Comparison of ENCODE assay signal across 8 mouse cellular contexts in the genomic region with DNA sequence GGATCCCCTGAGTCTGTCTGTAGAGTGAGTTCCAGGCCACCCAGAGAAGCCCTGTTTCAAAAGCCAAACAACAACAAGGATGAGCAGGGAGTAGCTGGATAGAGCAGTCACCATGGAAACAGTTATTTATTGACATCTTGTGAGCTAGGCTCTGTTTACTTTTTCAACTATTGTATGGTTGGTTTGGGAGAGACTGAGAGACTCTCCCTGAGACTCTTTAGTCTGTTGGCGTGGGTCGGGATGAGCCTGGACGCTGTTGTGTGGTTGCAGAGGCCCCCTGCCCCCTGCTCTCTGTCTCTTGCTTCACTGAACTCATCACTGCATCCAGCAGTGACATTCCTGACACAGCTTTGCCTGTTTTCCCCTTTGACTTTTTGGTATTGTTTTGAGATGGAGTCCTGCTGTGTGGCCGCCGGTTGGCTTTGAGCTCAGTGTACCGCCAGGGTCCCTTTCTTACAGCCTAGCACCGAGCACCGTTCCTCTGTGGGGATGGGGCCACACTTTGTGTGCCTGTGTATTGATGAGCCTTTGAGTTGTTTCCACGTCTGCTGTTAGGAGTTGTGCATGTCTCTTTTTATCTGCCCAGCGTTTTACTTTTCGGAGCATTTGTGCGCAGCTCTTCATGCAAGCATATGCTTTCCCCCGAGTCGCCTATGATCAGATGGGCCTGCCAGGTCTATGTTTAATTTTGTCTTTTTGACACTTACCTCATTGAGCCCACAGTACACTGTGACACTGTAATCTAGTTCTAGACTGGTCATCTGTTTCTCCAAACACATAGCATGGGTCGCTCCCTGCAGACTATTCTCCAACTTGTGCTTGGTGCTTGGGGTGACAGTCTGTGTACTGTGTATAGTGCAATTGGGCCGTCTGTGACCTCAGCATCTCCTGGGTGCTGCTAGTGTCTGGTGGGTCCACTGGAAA. TPM values are rescaled to one million over a fixed set of nuclear protein-coding genes. Genes with fewer than 3 reads are reported as not detected.
DNase-seq lines count a peak whose midpoint lies in the region; ATAC-seq and TF ChIP-seq lines count a peak whose summit lies in the region.

No protein-coding gene starts in this region.

- no peaks in the 10 kb centered on the region for H3K9me3 ChIP-seq in hindbrain, embryonic 14.5 days (ENCODE audit: control insufficient read depth, low read length)

- peak overlapping the region; percentile 2; the same call in 1 of the 2 replicates for H3K9ac ChIP-seq in hindbrain, embryonic 14.5 days

- 17% methylated on average over 16 of the region's 16 CpGs for WGBS in hindbrain, embryonic 14.5 days
- 93% methylated on average over 16 of the region's 16 CpGs for WGBS in thymus, adult 2 months

- H3K4me3 ChIP-seq in layer of hippocampus, adult 2 months: peak overlapping the region; percentile 26
- no peak overlapping the region for H3K4me3 ChIP-seq in hindbrain, embryonic 14.5 days (replicated peaks; ENCODE audit: low read length)
- no peak overlapping the region for H3K4me3 ChIP-seq in thymus, adult 2 months (ENCODE audit: control insufficient read depth, insufficient read depth, low read length)

- TF ChIP-seq CTCF in layer of hippocampus, adult 2 months (conservative IDR thresholded peaks at IDR 0.05): no peak
- no peak for TF ChIP-seq CTCF in thymus, adult 2 months (IDR thresholded peaks at IDR 0.05; ENCODE audit: borderline replicate concordance, control insufficient read depth, extremely low read depth, insufficient read depth, low read length, poor library complexity)

- H3K4me2 ChIP-seq in hindbrain, embryonic 14.5 days (replicated peaks): peak overlapping the region; percentile 33

- H3K4me1 ChIP-seq in hindbrain, embryonic 14.5 days (replicated peaks; ENCODE audit: control insufficient read depth, insufficient read depth, low read length): peaks cover 32% of the 10 kb centered on the region
- H3K4me1 ChIP-seq in thymus, adult 2 months (replicated peaks; ENCODE audit: control insufficient read depth, insufficient read depth, low read length): peaks cover 12% of the 10 kb centered on the region

- H3K36me3 ChIP-seq in hindbrain, embryonic 14.5 days (replicated peaks; ENCODE audit: control insufficient read depth, insufficient read depth): 0 out of 2 replicates have a peak, but pooled peaks cover 8% of the 10 kb centered on the region
- no peaks in the 10 kb centered on the region for H3K36me3 ChIP-seq in thymus, adult 2 months (ENCODE audit: control insufficient read depth, insufficient read depth, low read length)

- ATAC-seq in hindbrain, embryonic 14.5 days (ENCODE audit: low FRiP score): no peak

- peak overlapping the region; percentile 80 for H3K27ac ChIP-seq in layer of hippocampus, adult 2 months
- H3K27ac ChIP-seq in hindbrain, embryonic 14.5 days: peak overlapping the region; percentile 20; the same call in 1 of the 2 replicates
- H3K27ac ChIP-seq in thymus, adult 2 months (ENCODE audit: control insufficient read depth, insufficient read depth, low read length): no peak overlapping the region

- no peaks in the 10 kb centered on the region for H3K27me3 ChIP-seq in hindbrain, embryonic 14.5 days (ENCODE audit: control insufficient read depth, insufficient read depth, low read length)
- H3K27me3 ChIP-seq in thymus, adult 2 months (ENCODE audit: control insufficient read depth, insufficient read depth, low read length): no peaks in the 10 kb centered on the region

- peak; percentile 4 for DNase-seq in adrenal gland, postnatal 14 days
- DNase-seq in adrenal gland, adult 18-20 months (ENCODE audit: low spot score in 2 of 2): no peak
- no peak for DNase-seq in layer of hippocampus, adult 2 months (ENCODE audit: low spot score in 2 of 2)
- no peak for DNase-seq in layer of hippocampus, adult 9-11 months
- no peak for DNase-seq in hindbrain, embryonic 14.5 days (ENCODE audit: low spot score)
- peak; percentile 85 for DNase-seq in retina, postnatal 1 day
- no peak for DNase-seq in thymus, adult 2 months
- DNase-seq in spleen, adult 12 weeks (ENCODE audit: low spot score): no peak

- no peak for TF ChIP-seq POLR2A in thymus, adult 2 months (IDR thresholded peaks at IDR 0.05; ENCODE audit: control insufficient read depth, extremely low read depth, insufficient read depth, low read length, poor library complexity)

RNA-seq across cellular contexts. Expression of a gene that starts 7.9 kb away (rescaled TPM):
- 99.9 and 115 TPM in 2 replicates for total RNA-seq in adrenal gland, postnatal 14 days (2021)
- total RNA-seq in adrenal gland, adult 18-20 months (2021): 100 to 1,000 TPM in 1 of 2 experiments, 10 to 100 TPM in 1; 93.1 to 126 TPM
- 100 to 1,000 TPM; 654 to 684 TPM for total RNA-seq in layer of hippocampus, adult 2 months (2021)
- polyA plus RNA-seq in hindbrain, embryonic 14.5 days (2014; fragmentation: Nextera tagmentation; extraction: Ambion mirVana): 586 and 635 TPM in 2 replicates
- polyA plus RNA-seq in thymus, adult 2 months (2012; rRNA removed): 79.5 and 85.0 TPM in 2 replicates

RNA-seq across cellular contexts. Expression of a gene that starts 47.1 kb away (rescaled TPM):
- 18.6 and 20.8 TPM in 2 replicates for total RNA-seq in adrenal gland, postnatal 14 days (2021)
- 10 to 100 TPM; 13.0 to 13.7 TPM for total RNA-seq in adrenal gland, adult 18-20 months (2021)
- total RNA-seq in layer of hippocampus, adult 2 months (2021): 1 to 10 TPM; 3.2 to 4.2 TPM
- 2.6 and 3.1 TPM in 2 replicates for polyA plus RNA-seq in hindbrain, embryonic 14.5 days (2014; fragmentation: Nextera tagmentation; extraction: Ambion mirVana)
- 22.1 and 29.0 TPM in 2 replicates for polyA plus RNA-seq in thymus, adult 2 months (2012; rRNA removed)

RNA-seq across cellular contexts. Expression of a gene that starts 47.4 kb away (rescaled TPM):
- total RNA-seq in adrenal gland, postnatal 14 days (2021): 91.0 and 96.9 TPM in 2 replicates
- 100 to 1,000 TPM in 1 of 2 experiments, 10 to 100 TPM in 1; 84.6 to 101 TPM for total RNA-seq in adrenal gland, adult 18-20 months (2021)
- 10 to 100 TPM; 20.0 to 20.6 TPM for total RNA-seq in layer of hippocampus, adult 2 months (2021)
- polyA plus RNA-seq in hindbrain, embryonic 14.5 days (2014; fragmentation: Nextera tagmentation; extraction: Ambion mirVana): 36.7 and 40.1 TPM in 2 replicates
- 36.6 and 46.4 TPM in 2 replicates for polyA plus RNA-seq in thymus, adult 2 months (2012; rRNA removed)

RNA-seq across cellular contexts. Expression of a gene that starts 53.5 kb away (rescaled TPM):
- 72.5 and 73.3 TPM in 2 replicates for total RNA-seq in adrenal gland, postnatal 14 days (2021)
- total RNA-seq in adrenal gland, adult 18-20 months (2021): 10 to 100 TPM; 61.0 to 61.3 TPM
- total RNA-seq in layer of hippocampus, adult 2 months (2021): 10 to 100 TPM; 35.7 to 36.8 TPM
- polyA plus RNA-seq in hindbrain, embryonic 14.5 days (2014; fragmentation: Nextera tagmentation; extraction: Ambion mirVana): 48.2 and 61.4 TPM in 2 replicates
- 32.3 and 38.8 TPM in 2 replicates for polyA plus RNA-seq in thymus, adult 2 months (2012; rRNA removed)

RNA-seq across cellular contexts. Expression of a gene that starts 53.5 kb away (rescaled TPM):
- total RNA-seq in adrenal gland, postnatal 14 days (2021): 32.5 and 34.6 TPM in 2 replicates
- total RNA-seq in adrenal gland, adult 18-20 months (2021): 10 to 100 TPM; 43.1 to 43.7 TPM
- 10 to 100 TPM; 50.6 to 50.9 TPM for total RNA-seq in layer of hippocampus, adult 2 months (2021)
- polyA plus RNA-seq in hindbrain, embryonic 14.5 days (2014; fragmentation: Nextera tagmentation; extraction: Ambion mirVana): 65.5 and 71.6 TPM in 2 replicates
- polyA plus RNA-seq in thymus, adult 2 months (2012; rRNA removed): 12.8 and 16.6 TPM in 2 replicates

Comparison
In these comparisons a context has a peak if more than half of its experiments do, and no peak if none do; other contexts are left out.
1. DNase-seq: peak in adrenal gland, postnatal 14 days (single experiment) and retina, postnatal 1 day (single experiment); none in adrenal gland, adult 18-20 months (0 of 2), layer of hippocampus, adult 2 months (0 of 2), layer of hippocampus, adult 9-11 months (single experiment), hindbrain, embryonic 14.5 days (single experiment), thymus, adult 2 months (single experiment) and spleen, adult 12 weeks (single experiment).